Mouse (Mus musculus): ENCODE measurements around the gene Ppie.

DNA sequence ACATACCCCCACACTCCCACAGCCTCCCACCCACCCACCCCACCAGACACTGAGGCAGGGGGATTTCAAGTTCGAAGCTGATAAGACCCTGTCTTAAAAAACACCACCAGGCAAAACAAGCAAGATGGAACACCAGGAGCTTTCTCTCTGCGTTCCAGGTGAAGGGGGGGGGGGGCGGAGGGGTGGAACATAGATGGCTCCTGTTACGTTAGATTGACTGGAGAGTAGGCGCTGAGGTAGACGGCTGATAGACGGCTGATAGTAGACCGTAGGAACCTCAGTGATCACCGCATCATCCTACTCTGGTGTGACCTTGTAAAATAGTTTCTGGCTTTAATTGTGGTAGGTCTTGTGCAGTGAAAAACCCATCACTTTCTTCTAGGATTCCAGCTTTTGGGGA, 45.9 kb downstream of the Ppie start:
- TF ChIP-seq CTCF (IDR thresholded peaks at IDR 0.05; ENCODE audit: low read depth, low read length) (no peak), TAL1 (conservative IDR thresholded peaks at IDR 0.05; ENCODE audit: low read depth, low read length) (no peak)
